Mouse (Mus musculus): ENCODE results near the gene Zkscan5. TPM values are rescaled to one million over a fixed set of nuclear protein-coding genes. Genes with fewer than 3 reads are reported as not detected.

Zkscan5 gene
- polyA plus RNA-seq, 2 experiments, result 2.1 to 2.9 TPM

DNA sequence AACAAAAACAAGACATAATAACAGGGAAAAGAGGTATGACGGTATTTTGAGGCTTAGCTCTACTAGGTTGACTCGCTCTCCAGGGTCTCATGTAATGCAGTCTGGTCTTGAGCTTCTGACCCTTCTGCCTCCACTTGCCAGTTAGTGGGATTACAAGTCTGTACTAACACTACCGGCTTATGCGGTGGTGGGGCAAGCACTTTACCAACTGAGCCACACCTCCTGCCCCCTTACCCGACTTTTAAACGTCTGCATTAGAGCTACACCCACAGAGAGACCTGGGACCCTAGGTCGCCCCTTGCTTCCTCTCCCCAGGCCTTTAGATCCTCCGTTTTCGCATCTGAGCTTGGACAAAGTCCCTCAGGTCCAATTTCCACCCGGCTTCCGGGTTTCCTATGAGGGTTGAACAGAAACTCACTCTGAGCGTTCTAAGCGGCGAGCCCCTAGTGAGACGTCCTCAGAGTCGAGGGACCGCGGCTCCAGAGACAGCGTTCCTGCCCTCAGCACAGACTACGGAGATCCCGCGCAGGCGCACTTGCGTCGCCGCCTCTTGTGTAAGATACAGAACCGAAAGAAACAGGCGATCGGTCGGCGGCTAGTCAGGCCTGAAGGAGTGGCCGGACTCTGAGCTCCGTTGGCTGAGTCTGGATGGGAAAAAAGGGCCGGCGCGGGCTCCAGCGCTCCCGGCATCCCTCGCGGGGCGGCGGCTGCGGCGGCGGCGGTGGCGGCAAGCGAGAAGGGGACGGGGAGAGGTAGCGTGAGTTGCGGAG is 37.6 kb upstream of the Zkscan5 start, which contains the start of the genes Ptcd1 and Cpsf4:
Gene Ptcd1 (minus strand): TSS at position 573 of the 770 bp plus-strand sequence.
Gene Cpsf4 (plus strand): TSS at position 678 of the 770 bp plus-strand sequence.
- under 1% methylated on average over 51 of the region's 51 CpGs for WGBS (ENCODE audit: insufficient replicate concordance)
- no peak for TF ChIP-seq CTCF (IDR thresholded peaks at IDR 0.05; ENCODE audit: low read depth)
- Histone ChIP-seq H3K27ac (peak within 1 kb of the TSS; percentile 40), H3K4me3 (ENCODE audit: insufficient read depth in 1 of 2, low read depth in 2 of 2, low read length in 2 of 2) (peak within 1 kb of the TSS; percentile 74 to 98), H3K9me3 (ENCODE audit: control insufficient read depth, low read length) (no peaks in the 10 kb centered on the region), H3K27me3 (ENCODE audit: control insufficient read depth, insufficient read depth, low read length) (no peaks in the 10 kb centered on the region), H3K4me2 (ENCODE audit: low read depth) (peak within 1 kb of the TSS; percentile 80), H3K36me3 (replicated peaks; ENCODE audit: control insufficient read depth, insufficient read depth, low read depth) (peaks cover 23% of the 10 kb centered on the region), H3K4me1 (replicated peaks; ENCODE audit: control insufficient read depth in 2 of 2, insufficient read depth in 2 of 2, low read length in 1 of 2) (peaks cover 11 to 13% of the 10 kb centered on the region in 2 experiments), H3K9ac (replicated peaks) (peak within 1 kb of the TSS; percentile 82)
- DNase-seq (ENCODE audit: low read depth in 3 of 3, low spot score in 3 of 3) (peak; percentile 98 to 99 (median 99)), ATAC-seq (ENCODE audit: insufficient read depth) (peak; percentile 95)

DNA sequence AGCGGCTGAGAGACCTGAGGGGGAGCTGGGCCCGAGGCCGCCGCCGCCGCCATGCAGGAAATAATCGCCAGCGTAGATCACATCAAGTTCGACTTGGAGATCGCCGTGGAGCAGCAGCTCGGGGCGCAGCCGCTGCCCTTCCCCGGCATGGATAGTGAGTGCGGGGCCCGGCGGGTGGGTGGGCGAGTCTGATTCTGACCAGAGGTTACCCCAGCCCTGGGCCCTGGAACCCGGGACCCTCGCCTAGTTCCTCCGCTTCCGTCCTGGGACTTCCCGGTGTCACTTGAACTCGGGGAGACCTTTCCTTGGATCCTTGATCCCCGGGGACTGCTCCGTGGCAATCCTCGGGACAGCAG is 37.1 kb upstream of the Zkscan5 start:
- no peak for DNase-seq (ENCODE audit: low read depth in 3 of 3, low spot score in 3 of 3)
- peak overlapping the region; percentile 18 for H3K27ac ChIP-seq
- H3K36me3 ChIP-seq (replicated peaks; ENCODE audit: control insufficient read depth, insufficient read depth, low read depth), result peaks cover 27% of the 10 kb centered on the region
- 0% methylated on average over 26 of the region's 28 CpGs for WGBS (ENCODE audit: insufficient replicate concordance)
- H3K9me3 ChIP-seq (ENCODE audit: control insufficient read depth, low read length), result no peaks in the 10 kb centered on the region
- peak overlapping the region; percentile 74 to 98 for H3K4me3 ChIP-seq (ENCODE audit: insufficient read depth in 1 of 2, low read depth in 2 of 2, low read length in 2 of 2)
- H3K9ac ChIP-seq (replicated peaks), result peak overlapping the region; percentile 82
- H3K4me1 ChIP-seq (replicated peaks; ENCODE audit: control insufficient read depth in 2 of 2, insufficient read depth in 2 of 2, low read length in 1 of 2), result peaks cover 11 to 13% of the 10 kb centered on the region in 2 experiments
- TF ChIP-seq EP300 (IDR thresholded peaks at IDR 0.05; ENCODE audit: low read depth) (no peak), CTCF (IDR thresholded peaks at IDR 0.05; ENCODE audit: low read depth) (no peak)
- peak overlapping the region; percentile 80 for H3K4me2 ChIP-seq (ENCODE audit: low read depth)
- H3K27me3 ChIP-seq (ENCODE audit: control insufficient read depth, insufficient read depth, low read length), result no peaks in the 10 kb centered on the region
- ATAC-seq (ENCODE audit: insufficient read depth), result peak; percentile 26; the same call in 1 of the 2 replicates

DNA sequence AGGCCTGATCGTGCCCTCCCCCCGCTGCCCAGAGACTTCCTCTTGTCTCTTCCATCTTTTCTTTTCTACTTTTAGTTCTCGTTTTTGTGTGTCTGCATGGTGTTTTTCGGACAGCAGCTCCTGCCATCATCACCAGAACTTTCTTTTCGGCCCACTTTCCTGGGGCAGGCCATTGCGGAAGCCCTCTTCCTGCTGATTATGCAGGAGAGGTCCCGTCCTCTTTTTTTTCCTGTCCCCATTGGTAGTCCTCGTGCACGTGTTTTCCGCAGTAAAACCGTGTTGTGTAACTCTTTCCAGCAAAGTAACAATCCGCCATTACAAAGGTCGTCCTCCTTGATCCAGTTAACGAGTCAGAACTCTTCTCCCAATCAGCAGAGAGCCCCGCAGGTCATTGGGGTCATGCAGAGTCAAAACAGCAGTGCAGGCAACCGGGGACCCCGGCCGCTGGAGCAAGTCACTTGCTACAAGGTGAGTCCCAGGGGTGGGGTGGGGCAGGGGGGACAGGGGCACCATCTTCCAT is 25.8 kb upstream of the Zkscan5 start:
- H3K9ac ChIP-seq (replicated peaks), result no peak overlapping the region
- H3K9me3 ChIP-seq (ENCODE audit: control insufficient read depth, low read length), result no peaks in the 10 kb centered on the region
- H3K4me1 ChIP-seq (replicated peaks; ENCODE audit: control insufficient read depth in 2 of 2, insufficient read depth in 2 of 2, low read length in 1 of 2), result no peaks in the 10 kb centered on the region
- no peak; the same call in 1 of the 2 replicates for ATAC-seq (ENCODE audit: insufficient read depth)
- no peak for DNase-seq (ENCODE audit: low read depth in 3 of 3, low spot score in 3 of 3)
- no peaks in the 10 kb centered on the region for H3K27me3 ChIP-seq (ENCODE audit: control insufficient read depth, insufficient read depth, low read length)
- no peak for TF ChIP-seq CTCF (IDR thresholded peaks at IDR 0.05; ENCODE audit: low read depth)
- no peak for TF ChIP-seq EP300 (IDR thresholded peaks at IDR 0.05; ENCODE audit: low read depth)
- no peak overlapping the region for H3K4me3 ChIP-seq (ENCODE audit: insufficient read depth in 1 of 2, low read depth in 2 of 2, low read length in 2 of 2)
- peaks cover 81% of the 10 kb centered on the region for H3K36me3 ChIP-seq (replicated peaks; ENCODE audit: control insufficient read depth, insufficient read depth, low read depth)
- H3K27ac ChIP-seq, result no peak overlapping the region
- WGBS (ENCODE audit: insufficient replicate concordance), result 77% methylated on average over 18 of the region's 18 CpGs
- H3K4me2 ChIP-seq (ENCODE audit: low read depth), result no peak overlapping the region

DNA sequence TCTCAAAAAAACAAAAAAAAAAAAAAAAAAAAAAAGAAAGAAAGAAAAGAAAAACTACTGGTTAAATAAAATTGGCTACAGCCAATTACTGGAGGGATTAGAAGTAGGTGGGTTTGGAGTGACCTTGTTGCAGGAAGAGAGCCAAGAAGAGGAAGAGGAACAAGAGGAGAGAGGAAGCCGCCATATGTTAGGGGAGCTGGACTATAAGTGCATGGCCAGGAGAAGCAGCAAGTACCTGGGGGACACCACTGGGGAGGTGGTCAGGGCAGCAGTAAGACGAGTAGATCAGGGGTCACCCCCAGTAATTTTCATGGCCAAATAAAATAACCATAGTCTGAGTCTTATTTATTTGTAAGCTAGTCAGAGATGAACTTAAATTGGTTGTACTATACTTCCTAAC is 19.1 kb upstream of the Zkscan5 start:
- no peak for TF ChIP-seq CTCF (IDR thresholded peaks at IDR 0.05; ENCODE audit: low read depth)
- Histone ChIP-seq H3K4me2 (ENCODE audit: low read depth) (no peak overlapping the region), H3K36me3 (replicated peaks; ENCODE audit: control insufficient read depth, insufficient read depth, low read depth) (peaks cover 60% of the 10 kb centered on the region), H3K9me3 (ENCODE audit: control insufficient read depth, low read length) (no peaks in the 10 kb centered on the region), H3K4me3 (ENCODE audit: insufficient read depth in 1 of 2, low read depth in 2 of 2, low read length in 2 of 2) (no peak overlapping the region), H3K27ac (no peak overlapping the region), H3K27me3 (ENCODE audit: control insufficient read depth, insufficient read depth, low read length) (no peaks in the 10 kb centered on the region), H3K9ac (replicated peaks) (no peak overlapping the region), H3K4me1 (replicated peaks; ENCODE audit: control insufficient read depth in 2 of 2, insufficient read depth in 2 of 2, low read length in 1 of 2) (peaks cover 14 to 16% of the 10 kb centered on the region in 2 experiments)
- DNase-seq (ENCODE audit: low read depth in 3 of 3, low spot score in 3 of 3) (no peak), ATAC-seq (ENCODE audit: insufficient read depth) (no peak)
- 77% methylated on average over 2 of the region's 2 CpGs for WGBS (ENCODE audit: insufficient replicate concordance)

DNA sequence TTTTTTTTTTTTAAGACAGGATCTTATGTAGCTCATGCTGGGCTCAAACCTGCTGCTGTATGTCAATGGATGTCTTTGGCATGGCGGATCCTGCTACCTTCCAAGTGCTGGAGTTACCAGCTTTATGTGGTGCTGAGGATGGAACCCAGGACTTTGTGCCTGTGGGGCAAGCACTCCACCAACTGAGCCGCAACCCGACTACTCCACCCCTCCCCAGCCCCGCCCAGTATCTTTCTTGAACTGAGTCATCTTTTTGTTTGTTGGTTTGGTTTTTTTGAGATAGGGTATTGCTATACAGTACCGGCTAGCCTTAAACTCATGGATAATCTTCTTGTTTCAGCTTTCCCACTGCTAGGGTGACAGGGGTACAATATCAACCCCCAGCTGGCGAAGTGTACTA is 14.9 kb upstream of the Zkscan5 start:
- 32% methylated on average over 6 of the region's 6 CpGs for WGBS (ENCODE audit: insufficient replicate concordance)
- H3K4me2 ChIP-seq (ENCODE audit: low read depth), result peak overlapping the region; percentile 87
- TF ChIP-seq CTCF (IDR thresholded peaks at IDR 0.05; ENCODE audit: low read depth) (no peak), EP300 (IDR thresholded peaks at IDR 0.05; ENCODE audit: low read depth) (no peak)
- H3K9me3 ChIP-seq (ENCODE audit: control insufficient read depth, low read length), result no peaks in the 10 kb centered on the region
- ATAC-seq (ENCODE audit: insufficient read depth), result no peak
- H3K9ac ChIP-seq (replicated peaks), result no peak overlapping the region
- H3K4me1 ChIP-seq (replicated peaks; ENCODE audit: control insufficient read depth in 2 of 2, insufficient read depth in 2 of 2, low read length in 1 of 2), result peaks cover 17 to 25% of the 10 kb centered on the region in 2 experiments
- H3K4me3 ChIP-seq (ENCODE audit: insufficient read depth in 1 of 2, low read depth in 2 of 2, low read length in 2 of 2), result peak overlapping the region; percentile 18 to 87; a peak in 3 of 4 replicates
- peaks cover 29% of the 10 kb centered on the region for H3K36me3 ChIP-seq (replicated peaks; ENCODE audit: control insufficient read depth, insufficient read depth, low read depth)
- H3K27me3 ChIP-seq (ENCODE audit: control insufficient read depth, insufficient read depth, low read length), result no peaks in the 10 kb centered on the region
- no peak for DNase-seq (ENCODE audit: low read depth in 3 of 3, low spot score in 3 of 3)
- peak overlapping the region; percentile 65 for H3K27ac ChIP-seq
